Mouse (Mus musculus): ENCODE measurements at regions not wholly inside any gene's neighbourhood (a gene's known extent, or its start where the extent isn't known, plus 50 kb on each side); places are given as distances from the start of the nearest gene placed in this dataset.

GRCm38 (mm10) chr2:174922208-174922607 is 87.8 kb upstream of the Gm14444 start:
- TF ChIP-seq POLR2A (IDR thresholded peaks at IDR 0.05; ENCODE audit: borderline replicate concordance, control insufficient read depth, low read depth, low read length) (no peak), CTCF (IDR thresholded peaks at IDR 0.05; ENCODE audit: control insufficient read depth, insufficient read depth, low read length) (no peak)

Data from bone marrow, adult 2 months (tissue).